Comparison of ENCODE assay signal across 8 mouse cellular contexts in the genomic region with DNA sequence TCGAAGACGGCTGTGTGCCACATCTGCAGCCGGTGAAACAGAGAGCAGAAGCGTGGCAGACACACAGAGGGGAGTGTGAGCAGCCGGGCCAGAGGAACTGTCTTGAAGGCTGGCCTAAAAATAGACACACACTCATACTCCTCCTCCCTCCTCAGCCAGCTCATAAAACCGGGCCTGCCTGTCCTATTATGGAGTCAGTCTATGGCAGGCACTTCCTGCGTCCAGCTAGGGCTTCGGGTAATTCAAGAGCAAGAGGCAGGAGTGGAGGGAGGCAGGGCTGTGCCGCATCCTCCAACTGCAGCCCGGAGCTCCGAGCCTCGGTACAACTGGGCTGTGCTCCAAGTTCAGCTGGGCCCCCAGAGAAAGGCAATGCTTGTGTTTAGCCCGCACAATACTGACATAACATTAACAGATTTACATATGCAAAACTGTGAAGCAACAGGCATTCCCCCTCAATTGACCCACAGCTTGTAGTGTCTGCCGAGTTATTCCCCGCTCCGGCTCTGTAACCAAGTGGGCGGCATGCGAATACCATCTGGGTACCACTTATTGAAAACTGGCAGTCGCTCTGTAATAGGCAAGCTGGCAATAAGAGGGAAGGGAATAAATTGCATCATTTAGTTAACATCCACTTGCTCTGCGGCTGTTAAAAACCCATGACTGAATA. TPM values are rescaled to one million over a fixed set of nuclear protein-coding genes. Genes with fewer than 3 reads are reported as not detected.
A peak's percentile ranks its signal among the peaks of the same experiment; 100 is the strongest.
DNase-seq lines count a peak whose midpoint lies in the region; ATAC-seq lines count a peak whose summit lies in the region.

No protein-coding gene starts in this region.

- peak overlapping the region; percentile 9 for H3K4me3 ChIP-seq in intestine, embryonic 16.5 days (ENCODE audit: low read length)

- intact Hi-C loops in left cerebral cortex, postnatal 14 days (cut with DNase I), result no loop called here

- no peaks in the 10 kb centered on the region for H3K36me3 ChIP-seq in intestine, embryonic 16.5 days (ENCODE audit: control insufficient read depth, insufficient read depth, low read length)

- peak; percentile 43 for DNase-seq in adrenal gland, adult 18-20 months (ENCODE audit: low spot score in 2 of 2)
- peak; percentile 56 for DNase-seq in embryo, embryonic 11.5 days (ENCODE audit: low read depth, low spot score)
- peak; percentile 68 to 88 for DNase-seq in left cerebral cortex, postnatal 14 days (ENCODE audit: low spot score in 2 of 2)
- peak; percentile 64 for DNase-seq in right cerebral cortex, postnatal 25 days
- peak; percentile 83 for DNase-seq in yolk sac, embryonic 10.5 days (ENCODE audit: low spot score)

- H3K27me3 ChIP-seq in intestine, embryonic 16.5 days (replicated peaks; ENCODE audit: control insufficient read depth, insufficient read depth, low read length), result no peaks in the 10 kb centered on the region

- no peaks in the 10 kb centered on the region for H3K9me3 ChIP-seq in intestine, embryonic 16.5 days (ENCODE audit: control insufficient read depth, low read length)

- H3K9ac ChIP-seq in intestine, embryonic 16.5 days (ENCODE audit: low read depth, low read length), result peak overlapping the region; percentile 46

- peak overlapping the region; percentile 52 for H3K4me2 ChIP-seq in intestine, embryonic 16.5 days (ENCODE audit: low read depth, low read length)

- peak; percentile 69 for ATAC-seq in granulocyte monocyte progenitor cell, adult 5-6 weeks (replicated peaks; ENCODE audit: poor library complexity, severe bottlenecking)
- ATAC-seq in intestine, embryonic 16.5 days, result peak; percentile 94
- peak; percentile 62 for ATAC-seq in megakaryocyte progenitor cell, adult 5-6 weeks (replicated peaks; ENCODE audit: poor library complexity)

- peaks cover 29% of the 10 kb centered on the region for H3K4me1 ChIP-seq in intestine, embryonic 16.5 days (ENCODE audit: control insufficient read depth, insufficient read depth, low read length)

- peak overlapping the region; percentile 96 for H3K27ac ChIP-seq in intestine, embryonic 16.5 days (ENCODE audit: low read length)

- 15% methylated on average over 20 of the region's 20 CpGs for WGBS in intestine, embryonic 16.5 days

RNA-seq across cellular contexts. Expression of gene Foxp1, which starts 37.2 kb away (rescaled TPM):
- 10 to 100 TPM; 35.8 to 46.8 TPM for total RNA-seq in adrenal gland, adult 18-20 months (2021)
- 124 and 128 TPM in 2 replicates for total RNA-seq in granulocyte monocyte progenitor cell, adult 5-6 weeks (2014; fragmentation: Nextera tagmentation)
- 62.0 and 68.5 TPM in 2 replicates for total RNA-seq in granulocyte monocyte progenitor cell, adult 5-6 weeks (2017)
- 74.8 and 74.9 TPM in 2 replicates for polyA plus RNA-seq in intestine, embryonic 16.5 days (2015; fragmentation: Nextera tagmentation; extraction: Ambion mirVana)
- total RNA-seq in left cerebral cortex, postnatal 14 days (2021), result 100 to 1,000 TPM; 137 to 149 TPM
- total RNA-seq in megakaryocyte progenitor cell, adult 5-6 weeks (2015), result 72.1 and 97.3 TPM in 2 replicates
- 49.5 and 50.1 TPM in 2 replicates for total RNA-seq in megakaryocyte progenitor cell, adult 5-6 weeks (2017)

Comparison
In these comparisons a context has a peak if more than half of its experiments do, and no peak if none do; other contexts are left out.
1. Peak in every context shown above with its lines: DNase-seq, ATAC-seq, H3K4me3 ChIP-seq and H3K27ac ChIP-seq.